Mouse (Mus musculus) megakaryocyte, embryonic 14.5 days (primary cell): ENCODE measurements at regions not wholly inside any gene's neighbourhood (a gene's known extent, or its start where the extent isn't known, plus 50 kb on each side); places are given as distances from the start of the nearest gene placed in this dataset.
"Not testable (repeated sequence)": the region's sequence is repeated elsewhere in the genome, so short reads cannot be mapped to it uniquely, and the experiment has no call there.

Experiments used
- FLI1 ChIP-seq: IDR thresholded peaks from 2 replicates; pipeline ENCODE4 v1.6.1; 2012; ENCODE audit warnings: low read length, inconsistent platforms, mixed read lengths
- GATA1 ChIP-seq: IDR thresholded peaks from 3 replicates; pipeline ENCODE4 v1.6.1; 2012; ENCODE audit warnings: mixed read lengths, low read length, inconsistent platforms, borderline replicate concordance

DNA sequence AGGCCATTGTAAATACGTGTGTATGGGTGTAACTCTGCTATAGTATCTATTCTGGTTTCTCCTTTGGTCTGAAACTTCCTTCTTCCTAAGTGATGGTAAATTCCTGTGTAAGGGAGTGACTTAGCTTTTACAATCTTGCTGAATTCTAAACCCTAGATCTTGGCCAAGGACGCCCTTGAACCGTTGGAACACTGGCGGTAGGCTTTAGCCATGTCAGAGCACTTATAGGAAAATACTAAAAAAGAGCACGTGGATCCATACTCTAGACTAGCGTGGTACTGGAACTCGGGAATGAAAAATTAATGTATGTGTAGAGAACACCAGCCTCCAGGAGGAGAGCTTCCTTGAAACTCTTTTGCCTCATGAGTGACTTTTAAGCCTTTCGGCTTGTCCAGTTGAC, 789.2 kb downstream of the Diaph2 start:
- TF ChIP-seq GATA1, FLI1: not testable (repeated sequence)
